Mouse (Mus musculus) cerebellum, adult 11-12 months (tissue): ENCODE results near the gene Nme6.
"Not testable (repeated sequence)": the region's sequence is repeated elsewhere in the genome, so short reads cannot be mapped to it uniquely, and the experiment has no call there.

Source experiments
- DNase-seq: peaks from one replicate; pipeline ENCODE4 v3.0.0; 2022

Gene Nme6

DNA sequence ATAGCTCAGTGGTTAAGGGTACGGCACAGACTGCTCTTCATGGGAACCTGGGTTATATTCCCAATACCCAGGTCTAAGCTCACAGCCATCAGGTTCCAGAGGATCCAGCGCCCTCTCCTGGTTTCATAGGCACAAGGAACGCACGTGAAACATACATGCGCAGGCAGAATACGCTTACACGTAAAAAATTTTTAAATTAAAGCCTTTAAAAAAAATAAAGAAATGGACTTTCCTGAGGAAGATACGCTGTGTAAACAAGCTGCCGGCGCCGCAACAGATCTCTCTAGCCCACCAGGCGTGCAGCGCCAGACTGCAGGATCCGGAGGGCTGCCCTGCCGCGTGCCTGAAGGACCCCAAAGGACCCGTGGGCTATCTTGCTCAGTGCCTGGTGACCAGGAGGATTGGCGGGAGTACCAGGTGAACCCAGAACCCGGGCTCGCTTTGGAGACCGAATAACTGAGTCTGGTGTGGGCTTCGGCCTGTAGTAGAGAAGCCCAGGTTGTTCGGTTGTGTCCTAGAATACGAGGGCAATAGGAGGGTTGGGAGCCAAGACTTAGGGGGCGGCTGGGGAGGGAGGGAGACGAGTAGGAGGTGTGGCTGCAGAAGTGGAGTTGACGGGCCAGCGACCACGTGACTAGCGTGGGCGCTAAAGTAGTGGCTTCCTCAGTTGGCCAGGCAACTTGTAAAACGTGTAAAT lies at the start of gene Nme6:
Gene Nme6 (plus strand): TSS at position 359 of the 697 bp plus-strand sequence.
- DNase-seq, result peak; percentile 80

DNA sequence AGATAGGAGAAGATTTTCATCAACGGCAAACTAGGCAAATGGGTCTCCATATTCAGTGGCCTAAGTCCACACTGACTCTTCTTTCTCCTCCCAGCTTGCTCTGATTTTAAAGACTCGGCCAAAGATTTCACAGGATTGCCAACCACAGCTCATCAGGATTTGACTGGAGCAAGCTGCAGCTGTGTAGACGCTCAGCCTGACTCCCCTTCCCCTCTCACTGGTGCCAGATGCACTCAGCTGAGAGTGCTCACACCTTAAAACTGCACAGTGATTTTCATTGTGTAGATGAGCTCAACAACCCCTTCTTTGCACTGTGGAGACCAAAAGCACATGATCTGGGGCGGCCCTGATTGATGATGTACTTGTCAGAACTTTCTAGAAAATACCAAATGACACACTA lies 42.0 kb upstream of the Nme6 start, which contains the start of gene Fbxw27:
Gene Fbxw27 (minus strand): TSS at position 101 of the 400 bp plus-strand sequence.
- DNase-seq, result not testable (repeated sequence)

DNA sequence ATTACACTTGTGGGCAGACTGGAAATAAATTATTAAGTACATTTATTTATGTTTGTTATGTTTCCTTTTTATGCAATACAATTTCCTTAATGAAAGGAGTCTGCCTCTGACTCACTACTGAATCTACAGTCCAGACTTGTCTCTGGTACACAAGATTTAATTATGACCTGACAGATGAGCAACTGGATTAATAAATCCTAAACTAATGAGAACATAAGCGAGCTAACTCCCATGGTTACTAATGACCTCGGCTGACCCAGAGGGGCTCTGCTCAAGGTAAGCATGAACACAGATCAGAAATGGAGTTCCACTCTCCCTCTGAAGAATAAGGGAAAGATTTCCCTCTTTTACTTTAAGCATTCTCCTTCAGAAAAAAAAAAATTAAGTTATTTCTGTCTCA lies 37.3 kb upstream of the Nme6 start:
- no peak for DNase-seq

GRCm38 (mm10) chr9:109795811-109796210 lies 36.7 kb upstream of the Nme6 start:
- no peak for DNase-seq

- no peak for DNase-seq
Measured at GRCm38 (mm10) chr9:109798051-109798450, 34.5 kb upstream of the Nme6 start.

DNA sequence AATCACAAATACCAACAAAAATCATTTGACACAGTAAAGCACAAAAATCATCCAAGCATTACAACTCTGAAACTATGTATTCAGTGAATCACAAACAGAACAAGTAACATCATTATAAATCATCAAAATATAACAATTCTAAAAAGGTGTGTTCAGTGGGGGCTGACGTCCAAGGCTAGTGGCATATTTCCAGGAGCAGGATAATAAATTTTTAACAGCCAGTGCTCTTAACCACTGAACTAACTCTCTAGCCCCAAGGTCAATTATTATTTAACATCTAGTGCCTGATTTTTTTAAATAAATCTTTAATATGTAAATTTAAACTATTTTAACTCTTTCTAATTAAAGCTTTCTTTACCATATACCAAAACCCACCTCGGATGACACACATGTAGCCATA lies 27.0 kb upstream of the Nme6 start:
- DNase-seq, result not testable (repeated sequence)

GRCm38 (mm10) chr9:109806260-109806659 lies 26.3 kb upstream of the Nme6 start:
- DNase-seq, result no peak

DNA sequence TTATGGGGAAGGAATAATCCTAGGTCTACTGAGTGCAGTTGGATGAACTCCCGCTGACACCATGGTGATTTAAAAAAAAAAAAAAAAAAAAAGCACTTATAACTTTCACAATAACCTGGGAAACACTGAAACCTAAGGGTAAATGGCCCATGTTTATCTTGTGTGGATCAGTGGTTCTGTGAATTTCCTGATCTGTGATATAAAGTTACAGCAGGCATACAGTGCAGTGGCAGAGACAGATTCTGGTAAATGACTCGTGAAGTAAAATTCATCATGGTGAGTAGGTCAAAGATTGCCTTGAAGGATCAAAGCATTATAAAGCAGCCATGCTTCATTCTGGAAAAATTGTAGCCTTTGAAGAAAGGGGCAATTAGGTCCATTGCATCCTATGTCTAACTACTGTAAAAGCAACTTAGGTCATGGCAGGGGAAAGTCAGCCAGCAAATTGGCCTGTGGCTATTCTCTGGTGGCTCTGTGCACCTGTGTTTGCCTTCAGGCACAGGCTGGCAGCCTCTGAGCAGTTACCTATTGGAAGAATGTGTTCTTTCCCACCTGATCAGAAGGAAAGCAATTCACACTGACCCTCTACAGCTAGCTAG lies 25.8 kb upstream of the Nme6 start:
- DNase-seq, result no peak

GRCm38 (mm10) chr9:109807898-109808297 lies 24.7 kb upstream of the Nme6 start:
- no peak for DNase-seq

DNA sequence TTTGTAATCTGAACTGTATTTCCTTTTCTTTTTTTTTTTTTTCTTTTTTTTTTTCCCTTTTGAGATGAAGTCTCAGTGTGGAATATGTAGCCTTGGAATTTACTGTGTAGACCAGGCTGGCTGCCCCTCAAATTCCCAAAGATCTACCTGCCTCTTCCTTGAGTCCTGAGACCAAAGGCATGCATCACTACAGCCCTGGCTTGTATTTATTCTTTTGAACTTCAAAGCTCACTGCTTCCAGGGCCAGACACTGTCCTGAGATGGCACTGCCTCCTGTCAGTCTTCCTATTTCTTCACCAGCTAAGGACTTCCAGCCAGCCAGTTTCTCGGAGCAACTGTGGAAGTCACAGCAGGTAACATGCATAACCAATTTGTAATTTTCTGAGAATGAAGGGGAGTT lies 20.6 kb upstream of the Nme6 start, which contains the start of gene Spink8:
Gene Spink8 (plus strand): TSS at position 301 of the 400 bp plus-strand sequence.
- DNase-seq, result no peak

GRCm38 (mm10) chr9:109813424-109813823 lies 19.1 kb upstream of the Nme6 start:
- DNase-seq, result no peak

DNA sequence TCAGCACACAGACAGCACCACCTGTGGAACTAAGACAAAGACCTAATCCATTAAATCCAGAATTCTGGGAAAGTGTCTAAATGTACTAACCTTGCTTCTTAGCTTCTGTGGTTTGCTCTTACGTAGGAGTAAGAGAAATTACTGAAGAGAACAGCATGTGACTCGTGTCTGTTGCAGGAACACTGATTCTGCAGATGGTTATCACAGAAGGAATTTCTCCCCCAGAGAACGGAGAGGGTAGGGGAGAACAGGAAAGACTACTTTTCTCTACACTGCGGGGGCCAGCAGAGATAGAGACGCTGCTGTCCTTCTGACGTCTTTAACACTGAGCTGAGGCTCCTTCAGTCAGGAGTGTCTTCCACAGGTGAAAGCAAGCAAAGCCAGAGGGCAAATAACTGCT lies 16.2 kb upstream of the Nme6 start:
- DNase-seq, result no peak

DNA sequence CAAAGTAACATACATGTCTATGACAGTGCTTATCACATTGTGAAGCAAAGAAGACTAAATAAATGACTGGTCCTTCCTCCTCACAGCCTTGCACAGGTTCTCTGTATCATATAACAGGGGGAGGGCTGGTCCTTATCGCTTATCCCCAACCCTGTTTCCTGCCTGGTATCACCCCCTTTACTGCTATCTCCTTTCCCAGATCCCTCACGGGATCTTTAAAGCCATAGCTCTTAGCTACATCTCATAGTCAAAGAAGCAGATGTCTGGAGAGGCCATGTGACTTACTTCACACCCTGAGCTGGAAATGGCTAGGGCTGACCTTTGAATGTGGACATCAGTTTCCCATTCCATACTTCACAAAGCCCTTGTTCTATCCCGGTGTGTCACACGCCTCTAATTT lies 6.8 kb upstream of the Nme6 start:
- no peak for DNase-seq

- no peak for DNase-seq
Measured at GRCm38 (mm10) chr9:109826181-109826580, 6.4 kb upstream of the Nme6 start.

DNA sequence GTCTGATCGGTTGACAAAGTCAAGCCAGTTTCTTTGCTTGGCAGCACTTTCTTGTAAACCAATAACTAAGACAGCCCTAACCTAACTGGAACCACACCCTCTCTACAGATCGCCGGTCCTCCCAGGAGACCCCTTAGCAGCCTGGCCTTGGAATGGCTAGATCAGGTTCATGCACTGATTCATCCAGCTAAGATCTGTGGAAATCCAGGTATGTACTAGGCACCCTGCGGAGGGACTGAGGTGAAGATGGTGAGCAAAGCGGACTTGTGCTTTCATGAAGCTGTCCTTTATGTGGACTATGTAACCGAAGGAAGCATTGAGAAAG lies 501 bp downstream of the Nme6 start:
- DNase-seq, result no peak

DNA sequence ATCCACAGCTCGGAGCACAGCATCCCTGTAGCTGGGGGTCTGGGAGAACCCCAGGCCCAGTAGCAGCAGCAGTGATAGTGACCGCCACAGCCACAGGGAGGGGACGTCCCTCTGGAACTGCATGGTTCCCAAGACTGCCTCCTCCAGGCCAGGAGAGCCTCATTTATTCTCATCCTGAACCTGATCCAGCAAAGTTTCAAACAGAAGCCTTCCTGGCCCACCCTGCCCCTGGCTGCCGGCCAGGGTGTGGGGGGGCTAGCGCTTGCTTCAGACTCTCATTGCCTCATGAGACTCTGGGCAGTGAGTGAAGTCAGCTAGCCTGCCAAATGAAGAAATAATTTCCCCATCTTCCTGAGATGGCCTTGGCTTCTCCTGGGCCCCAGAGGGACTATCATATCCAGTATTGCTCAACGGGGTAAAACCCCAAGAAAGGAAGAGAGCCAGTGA lies 16.8 kb downstream of the Nme6 start, which contains the start of gene Camp:
Gene Camp (minus strand): TSS at position 306 of the 447 bp plus-strand sequence.
- DNase-seq, result no peak

DNA sequence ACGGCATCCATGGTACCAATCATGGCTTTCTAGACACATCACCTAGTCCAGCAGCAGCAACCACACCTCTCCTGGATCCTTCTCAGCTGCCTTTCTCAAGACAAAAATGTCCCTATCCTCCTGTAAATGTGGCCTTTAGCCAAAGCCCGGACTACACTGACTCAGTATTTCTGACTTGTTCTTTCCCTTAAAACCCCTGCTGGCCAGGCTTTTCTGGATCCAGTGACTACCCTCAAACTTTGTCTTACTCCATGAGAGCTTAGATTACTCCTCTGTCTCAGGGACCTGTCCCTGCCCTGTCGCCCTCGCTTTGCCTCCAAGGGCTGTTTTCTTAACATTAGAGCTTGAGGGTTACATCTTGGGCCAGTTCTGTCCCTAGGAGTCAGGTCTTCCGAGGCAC lies 17.6 kb downstream of the Nme6 start:
- DNase-seq, result no peak

DNA sequence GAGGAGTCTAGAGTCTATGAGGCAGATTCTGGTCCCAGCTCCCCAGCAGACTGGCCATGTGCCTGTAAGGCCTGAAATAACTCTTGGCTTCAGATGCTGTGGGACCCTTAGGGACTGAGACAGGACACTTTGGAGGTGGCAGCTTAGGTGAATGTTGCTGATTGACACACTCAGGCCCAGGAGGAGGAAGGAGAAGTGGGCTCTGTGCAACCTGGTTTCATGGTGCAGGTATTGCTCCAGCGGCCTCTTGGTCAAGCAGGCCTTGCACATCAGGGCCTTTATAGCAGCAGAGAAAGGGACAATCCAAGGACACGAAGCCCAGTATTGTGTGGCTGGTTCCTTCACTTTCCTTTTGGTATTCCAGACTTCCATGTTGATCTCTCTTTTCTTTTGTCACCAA lies 21.8 kb downstream of the Nme6 start:
- DNase-seq, result no peak

DNA sequence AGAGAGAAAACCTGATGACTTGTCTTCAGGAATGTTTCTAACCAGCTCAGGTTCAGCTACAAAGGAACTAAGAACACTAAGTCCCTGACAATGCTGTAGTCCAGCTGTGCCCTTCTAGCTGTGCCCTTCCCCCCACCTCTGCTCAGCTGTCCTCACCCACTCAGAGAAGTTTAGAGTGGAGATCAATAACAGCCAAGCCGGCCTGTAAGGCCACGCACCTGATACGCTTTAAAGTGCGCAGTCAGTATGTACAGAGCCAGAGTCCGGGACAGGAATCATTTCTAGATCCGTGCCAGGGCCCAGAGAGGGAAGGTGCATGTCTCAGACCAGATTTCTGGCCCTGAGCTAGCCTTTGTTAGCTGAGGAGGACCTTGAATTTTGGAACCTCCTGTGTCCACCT lies 23.4 kb downstream of the Nme6 start:
- no peak for DNase-seq

DNA sequence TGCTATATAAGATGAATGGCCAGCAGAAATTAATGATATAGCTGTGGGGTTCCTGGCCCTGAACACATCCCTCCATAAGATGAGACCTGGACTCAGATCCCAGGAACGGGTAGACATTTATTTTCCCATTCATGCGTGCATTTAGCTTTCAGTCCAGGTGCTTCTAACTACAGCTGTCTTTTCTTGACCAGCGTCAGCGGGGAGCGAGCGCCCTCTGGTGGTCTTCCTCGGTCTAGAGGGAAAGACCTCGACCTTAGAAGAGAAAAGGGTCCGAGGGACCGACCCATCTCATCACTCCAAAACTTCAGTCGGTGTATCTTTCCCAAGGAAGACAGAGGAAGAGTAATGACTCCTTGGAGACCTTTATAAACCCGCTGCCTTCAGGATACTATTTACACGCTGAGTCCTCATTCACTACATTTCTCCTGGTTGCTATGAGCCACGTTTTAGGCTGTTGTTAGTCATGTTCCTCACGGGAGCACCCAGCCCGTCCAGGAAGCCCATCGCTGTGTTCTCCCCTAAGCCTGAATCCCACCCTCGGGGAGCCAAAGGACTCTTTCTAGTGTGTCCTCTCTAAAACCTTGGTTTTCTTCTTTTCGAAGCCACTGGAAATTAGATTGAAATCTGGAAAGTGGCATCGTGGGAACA lies 30.0 kb downstream of the Nme6 start:
- peak; percentile 35 for DNase-seq

DNA sequence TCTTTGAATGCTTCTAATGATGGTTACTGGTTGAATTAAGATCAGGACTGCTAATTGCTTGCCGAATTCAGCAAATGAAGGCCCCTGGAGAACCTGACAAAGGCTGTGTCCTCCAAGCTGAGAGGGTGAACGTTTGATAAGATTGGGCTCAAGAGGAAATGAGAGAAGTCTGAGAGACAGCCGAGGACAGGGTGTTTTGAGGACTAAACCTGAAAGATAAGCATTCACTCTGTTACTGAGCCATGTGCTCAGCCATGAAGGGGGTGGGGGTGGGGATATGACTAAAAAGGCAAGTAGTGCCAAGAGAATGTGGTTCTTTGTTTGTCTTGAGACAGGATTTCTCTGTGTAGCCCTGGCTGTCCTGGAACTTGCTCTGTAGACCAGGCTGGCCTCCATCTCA lies 30.5 kb downstream of the Nme6 start:
- no peak for DNase-seq

- no peak for DNase-seq
Measured at GRCm38 (mm10) chr9:109866218-109866617, 33.7 kb downstream of the Nme6 start.

DNA sequence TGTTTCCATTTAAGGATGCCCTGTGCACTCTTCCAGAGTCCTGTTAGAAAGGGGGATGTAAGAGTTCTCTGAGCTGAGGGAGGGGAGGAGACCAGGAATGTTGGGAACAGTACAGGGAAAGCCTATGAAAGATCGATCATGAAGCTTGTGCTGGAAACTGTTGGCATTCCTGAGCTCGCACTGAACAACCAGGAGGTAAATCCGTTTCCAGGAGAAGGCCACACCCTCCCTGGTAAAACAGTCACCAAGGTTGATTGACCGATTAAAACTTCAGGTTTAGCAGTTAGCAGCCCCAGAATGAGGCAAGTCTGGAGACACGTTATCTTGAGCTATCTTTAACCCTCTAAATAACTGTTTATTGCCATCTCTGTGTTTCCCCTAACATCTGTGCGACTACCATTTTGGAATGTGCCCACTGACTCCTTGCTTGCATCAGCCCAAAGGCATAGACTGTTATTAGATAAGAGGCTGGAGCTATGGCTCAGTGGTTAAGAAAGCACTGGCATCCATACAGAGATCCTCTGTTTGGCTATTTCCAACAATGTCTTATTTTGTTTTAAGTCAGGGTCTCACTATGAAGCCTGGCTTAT lies 38.5 kb downstream of the Nme6 start:
- no peak for DNase-seq
